Mouse (Mus musculus): ENCODE measurements around the gene Tmem95. TPM values are rescaled to one million over a fixed set of nuclear protein-coding genes. Genes with fewer than 3 reads are reported as not detected.
A peak's percentile ranks its signal among the peaks of the same experiment; 100 is the strongest.

Gene Tmem95
- not detected in 2 replicates for polyA plus RNA-seq (2016; fragmentation: Nextera tagmentation; extraction: Ambion mirVana)

GRCm38 (mm10) chr11:69877878-69878277 lies at the start of gene Tmem95:
Gene Tmem95 (minus strand): TSS chr11:69878018.
- Histone ChIP-seq H3K4me3 (0 out of 2 replicates have a peak within 1 kb of the TSS, but pooled peaks have one; percentile 6), H3K9ac (peak within 1 kb of the TSS; percentile 29; the same call in 1 of the 2 replicates), H3K36me3 (no peaks in the 10 kb centered on the region), H3K4me1 (peaks cover 27% of the 10 kb centered on the region), H3K27me3 (peaks cover 24% of the 10 kb centered on the region), H3K4me2 (replicated peaks) (peak within 1 kb of the TSS; percentile 44), H3K9me3 (replicated peaks) (no peaks in the 10 kb centered on the region), H3K27ac (no peak within 1 kb of the TSS; the same call in 1 of the 2 replicates)
- ATAC-seq (ENCODE audit: low FRiP score): no peak
- 92% methylated on average over 11 of the region's 11 CpGs for WGBS

- Histone ChIP-seq H3K9ac (no peak overlapping the region), H3K27ac (no peak overlapping the region), H3K4me3 (no peak overlapping the region), H3K27me3 (no peaks in the 10 kb centered on the region), H3K4me1 (no peaks in the 10 kb centered on the region; the same call in 1 of the 2 replicates), H3K9me3 (replicated peaks) (no peaks in the 10 kb centered on the region), H3K36me3 (no peaks in the 10 kb centered on the region), H3K4me2 (replicated peaks) (no peak overlapping the region)
- 97% methylated on average over 2 of the region's 2 CpGs for WGBS
- ATAC-seq (ENCODE audit: low FRiP score): no peak
Observed at GRCm38 (mm10) chr11:69927501-69927900, 49.7 kb upstream of the Tmem95 start.

- H3K27ac ChIP-seq: peak overlapping the region; percentile 93; the same call in 1 of the 2 replicates
- peaks cover 17% of the 10 kb centered on the region for H3K4me1 ChIP-seq
- no peak for ATAC-seq (ENCODE audit: low FRiP score)
- no peak overlapping the region for H3K4me3 ChIP-seq
- WGBS: 76% methylated on average over 3 of the region's 3 CpGs
- H3K27me3 ChIP-seq: no peaks in the 10 kb centered on the region
- H3K4me2 ChIP-seq (replicated peaks): no peak overlapping the region
- H3K36me3 ChIP-seq: peaks cover 13% of the 10 kb centered on the region
- no peak overlapping the region for H3K9ac ChIP-seq
- H3K9me3 ChIP-seq (replicated peaks): no peaks in the 10 kb centered on the region
Observed at GRCm38 (mm10) chr11:69922796-69923195, 45.0 kb upstream of the Tmem95 start.

- Histone ChIP-seq H3K4me3 (peak overlapping the region; percentile 98), H3K36me3 (peaks cover 19% of the 10 kb centered on the region), H3K4me2 (replicated peaks) (peak overlapping the region; percentile 66), H3K27me3 (no peaks in the 10 kb centered on the region), H3K4me1 (peaks cover 18% of the 10 kb centered on the region), H3K27ac (peak overlapping the region; percentile 93), H3K9ac (peak overlapping the region; percentile 61), H3K9me3 (replicated peaks) (no peaks in the 10 kb centered on the region)
- 5% methylated on average over 12 of the region's 12 CpGs for WGBS
- no peak for ATAC-seq (ENCODE audit: low FRiP score)
Observed at GRCm38 (mm10) chr11:69922012-69922756, 44.4 kb upstream of the Tmem95 start.

- Histone ChIP-seq H3K27ac (peak within 1 kb of the TSS; percentile 93), H3K9me3 (replicated peaks) (no peaks in the 10 kb centered on the region), H3K4me3 (peak within 1 kb of the TSS; percentile 98), H3K36me3 (peaks cover 27% of the 10 kb centered on the region), H3K4me2 (replicated peaks) (peak within 1 kb of the TSS; percentile 98), H3K27me3 (no peaks in the 10 kb centered on the region), H3K4me1 (peaks cover 19% of the 10 kb centered on the region), H3K9ac (peak within 1 kb of the TSS; percentile 98)
- under 1% methylated on average over 77 of the region's 78 CpGs for WGBS
- peak; percentile 97 for ATAC-seq (ENCODE audit: low FRiP score)
Observed at GRCm38 (mm10) chr11:69921114-69922011, 43.5 kb upstream of the Tmem95 start, which contains the start of gene Eif5a. Gene Eif5a (minus strand): TSS chr11:69921958.

- Histone ChIP-seq H3K4me1 (peaks cover 27% of the 10 kb centered on the region), H3K9ac (peak overlapping the region; percentile 98), H3K4me3 (peak overlapping the region; percentile 98), H3K27ac (peak overlapping the region; percentile 93), H3K36me3 (peaks cover 36% of the 10 kb centered on the region), H3K4me2 (replicated peaks) (peak overlapping the region; percentile 98), H3K27me3 (no peaks in the 10 kb centered on the region), H3K9me3 (replicated peaks) (no peaks in the 10 kb centered on the region)
- WGBS: under 1% methylated on average over 62 of the region's 65 CpGs
- peak; percentile 31 for ATAC-seq (ENCODE audit: low FRiP score)
Observed at GRCm38 (mm10) chr11:69920266-69921031, 42.6 kb upstream of the Tmem95 start.

- H3K27me3 ChIP-seq: no peaks in the 10 kb centered on the region
- peak overlapping the region; percentile 98 for H3K4me3 ChIP-seq
- peak overlapping the region; percentile 98 for H3K9ac ChIP-seq
- peak overlapping the region; percentile 93 for H3K27ac ChIP-seq
- peak overlapping the region; percentile 98 for H3K4me2 ChIP-seq (replicated peaks)
- H3K4me1 ChIP-seq: peaks cover 34% of the 10 kb centered on the region
- ATAC-seq (ENCODE audit: low FRiP score): no peak
- peaks cover 43% of the 10 kb centered on the region for H3K36me3 ChIP-seq
- no peaks in the 10 kb centered on the region for H3K9me3 ChIP-seq (replicated peaks)
- WGBS: 2% methylated on average over 17 of the region's 17 CpGs
Observed at GRCm38 (mm10) chr11:69919661-69920265, 41.9 kb upstream of the Tmem95 start.

- ATAC-seq (ENCODE audit: low FRiP score): no peak
- 86% methylated on average over 9 of the region's 9 CpGs for WGBS
- H3K4me2 ChIP-seq (replicated peaks): peak overlapping the region; percentile 98
- no peaks in the 10 kb centered on the region for H3K9me3 ChIP-seq (replicated peaks)
- H3K27me3 ChIP-seq: no peaks in the 10 kb centered on the region
- peak overlapping the region; percentile 93; the same call in 1 of the 2 replicates for H3K27ac ChIP-seq
- H3K4me3 ChIP-seq: peak overlapping the region; percentile 98
- H3K9ac ChIP-seq: peak overlapping the region; percentile 98
- peaks cover 39% of the 10 kb centered on the region for H3K4me1 ChIP-seq
- H3K36me3 ChIP-seq: peaks cover 43% of the 10 kb centered on the region
Observed at GRCm38 (mm10) chr11:69919053-69919452, 41.2 kb upstream of the Tmem95 start.

GRCm38 (mm10) chr11:69918118-69918517 lies 40.3 kb upstream of the Tmem95 start:
- H3K9ac ChIP-seq: no peak overlapping the region
- WGBS: 86% methylated on average over 5 of the region's 5 CpGs
- H3K36me3 ChIP-seq: peaks cover 46% of the 10 kb centered on the region
- no peak overlapping the region for H3K4me2 ChIP-seq (replicated peaks)
- peaks cover 44% of the 10 kb centered on the region for H3K4me1 ChIP-seq
- H3K4me3 ChIP-seq: no peak overlapping the region
- no peak for ATAC-seq (ENCODE audit: low FRiP score)
- no peaks in the 10 kb centered on the region for H3K9me3 ChIP-seq (replicated peaks)
- H3K27ac ChIP-seq: no peak overlapping the region
- no peaks in the 10 kb centered on the region for H3K27me3 ChIP-seq

- H3K36me3 ChIP-seq: peaks cover 52% of the 10 kb centered on the region
- H3K4me1 ChIP-seq: peaks cover 45% of the 10 kb centered on the region
- 89% methylated on average over 8 of the region's 8 CpGs for WGBS
- H3K9me3 ChIP-seq (replicated peaks): no peaks in the 10 kb centered on the region
- no peak overlapping the region for H3K4me3 ChIP-seq
- H3K27me3 ChIP-seq: no peaks in the 10 kb centered on the region
- H3K27ac ChIP-seq: no peak overlapping the region
- no peak for ATAC-seq (ENCODE audit: low FRiP score)
- no peak overlapping the region for H3K9ac ChIP-seq
- no peak overlapping the region for H3K4me2 ChIP-seq (replicated peaks)
Observed at GRCm38 (mm10) chr11:69917379-69917948, 39.6 kb upstream of the Tmem95 start.

Data from hindbrain, embryonic 12.5 days (tissue).